Mouse (Mus musculus): ENCODE results near the gene Gstp1.
A peak's percentile ranks its signal among the peaks of the same experiment; 100 is the strongest.

Gstp1 gene

DNA sequence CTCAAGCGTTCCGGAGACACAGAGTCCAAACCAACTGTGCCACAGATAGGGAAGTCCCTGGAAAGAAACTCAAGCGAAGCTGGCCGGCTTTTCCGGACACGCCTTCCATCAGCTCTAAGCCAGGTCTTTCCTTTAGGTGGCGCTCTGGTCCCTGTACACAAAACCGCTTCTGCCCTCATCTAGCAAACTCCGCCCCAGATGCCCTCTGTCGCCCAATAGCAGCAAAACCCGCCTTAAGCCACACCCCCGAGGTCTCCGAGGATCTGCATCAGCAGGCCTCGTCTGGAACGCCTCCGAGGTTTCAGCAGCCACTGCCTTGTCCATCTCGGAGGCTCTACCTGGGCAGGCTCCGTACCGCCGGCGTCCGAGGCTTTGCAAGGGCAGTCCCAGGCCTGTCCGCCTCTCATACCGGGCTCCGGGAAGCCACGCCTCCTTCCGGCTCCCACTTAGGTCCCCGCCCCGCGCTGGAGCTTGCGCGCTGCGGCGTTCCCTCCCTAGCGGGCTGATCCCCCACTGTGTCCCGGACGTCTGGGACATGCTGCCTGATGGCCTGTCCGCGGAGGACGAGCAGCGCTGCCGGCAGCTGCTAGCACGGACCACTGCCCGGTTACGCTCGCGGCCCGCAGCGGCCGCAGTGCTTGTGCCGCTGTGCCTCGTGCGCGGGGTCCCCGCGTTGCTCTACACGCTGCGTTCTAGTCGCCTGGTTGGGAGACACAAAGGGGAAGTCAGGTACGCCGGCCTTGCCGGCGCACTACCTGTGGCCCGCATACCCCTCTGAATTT lies 37.5 kb downstream of the Gstp1 start, which contains the start of the genes Nudt8 and Gm49405:
Nudt8 (plus strand) TSS at position 462 of the 782 bp plus-strand sequence.
Gm49405 (plus strand) TSS at position 508 of the 782 bp plus-strand sequence.
- peak; percentile 98 for DNase-seq (ENCODE audit: low spot score)

DNA sequence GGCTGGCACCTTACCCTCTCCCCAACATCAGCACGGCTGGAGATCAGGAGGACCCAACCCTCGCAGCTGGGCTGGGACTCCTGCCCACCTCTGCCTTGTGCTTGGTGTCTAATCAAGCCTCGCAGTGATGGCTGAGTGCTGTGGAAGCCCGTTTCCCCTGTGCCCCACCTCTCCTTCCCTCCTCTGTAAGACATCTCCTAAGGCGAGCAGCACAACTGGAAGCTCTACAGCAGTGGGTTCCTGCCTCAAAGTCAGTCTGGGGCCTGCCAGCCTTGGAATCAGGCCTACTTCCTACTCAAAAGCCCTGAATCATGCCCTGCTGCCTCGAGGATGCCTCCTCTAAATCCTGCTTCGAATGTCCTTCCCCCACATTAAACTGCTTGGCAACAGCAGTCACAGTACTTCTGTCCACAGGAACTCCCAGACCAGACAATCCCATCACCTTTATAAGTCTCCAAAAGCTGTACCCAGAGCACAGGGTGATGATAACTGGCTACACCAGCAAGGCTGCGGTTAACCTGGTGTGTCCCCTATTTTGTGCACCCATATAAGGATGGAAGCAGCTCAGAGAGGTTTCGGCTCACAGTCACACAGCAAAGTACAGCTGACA lies 38.6 kb downstream of the Gstp1 start:
- no peak for DNase-seq (ENCODE audit: low spot score)

DNA sequence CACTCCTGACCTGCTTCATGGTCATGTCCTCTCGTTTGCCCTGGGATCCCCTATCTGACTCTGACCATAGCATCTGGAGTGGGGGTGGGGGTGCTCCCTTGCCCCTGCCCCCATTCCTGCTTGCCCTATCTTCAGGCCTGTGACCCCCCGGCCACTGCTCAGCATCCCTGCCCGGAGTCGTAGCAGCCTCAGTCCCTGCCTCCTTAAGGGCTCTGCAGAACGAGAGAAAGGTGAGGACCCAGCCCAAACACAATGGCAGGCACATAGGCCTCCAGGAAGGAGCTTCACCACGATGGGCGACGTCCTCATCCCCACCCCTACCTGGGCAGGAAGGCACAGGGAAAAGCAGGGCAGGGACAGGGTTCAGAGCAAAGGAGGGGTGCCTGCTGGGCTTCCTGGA lies 39.5 kb downstream of the Gstp1 start:
- DNase-seq (ENCODE audit: low spot score) = no peak

DNA sequence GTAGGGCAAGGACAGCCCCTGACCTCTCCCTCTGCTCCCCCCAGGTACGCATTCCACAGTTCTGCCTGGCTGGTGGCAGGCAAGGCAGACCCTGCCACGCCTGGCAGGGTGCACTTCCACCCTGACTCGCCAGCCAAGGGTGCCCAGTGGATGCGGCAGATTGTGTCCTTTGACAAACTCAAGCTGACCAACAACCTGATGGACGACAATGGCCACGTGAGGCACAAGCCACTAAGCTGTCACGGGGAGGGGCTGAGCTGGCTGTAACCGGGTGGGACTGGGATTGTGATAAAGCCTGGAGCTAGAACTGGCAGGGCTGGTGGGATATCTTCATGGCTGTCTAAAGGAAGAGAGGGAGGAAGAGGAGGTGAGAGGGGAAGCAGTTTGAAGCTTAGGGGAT lies 40.6 kb downstream of the Gstp1 start:
- DNase-seq (ENCODE audit: low spot score) = no peak

DNA sequence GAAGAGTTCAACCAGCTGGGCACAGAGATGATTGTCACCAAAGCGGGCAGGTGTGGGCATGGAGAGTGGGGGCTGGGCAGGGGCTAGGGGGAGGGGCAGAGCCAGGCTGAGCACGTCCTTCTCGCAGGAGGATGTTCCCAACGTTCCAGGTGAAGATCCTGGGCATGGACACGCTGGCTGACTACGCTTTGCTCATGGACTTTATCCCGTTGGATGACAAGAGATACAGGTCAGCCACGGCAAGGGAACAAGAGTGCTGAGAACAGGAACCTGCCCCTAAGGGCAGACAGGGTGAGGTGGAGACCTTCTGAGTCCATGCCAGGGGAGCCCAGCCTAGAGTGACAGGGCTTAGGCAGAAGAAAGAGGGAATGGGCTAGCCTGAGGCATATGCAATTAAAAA lies 41.0 kb downstream of the Gstp1 start:
- DNase-seq (ENCODE audit: low spot score) = no peak

DNA sequence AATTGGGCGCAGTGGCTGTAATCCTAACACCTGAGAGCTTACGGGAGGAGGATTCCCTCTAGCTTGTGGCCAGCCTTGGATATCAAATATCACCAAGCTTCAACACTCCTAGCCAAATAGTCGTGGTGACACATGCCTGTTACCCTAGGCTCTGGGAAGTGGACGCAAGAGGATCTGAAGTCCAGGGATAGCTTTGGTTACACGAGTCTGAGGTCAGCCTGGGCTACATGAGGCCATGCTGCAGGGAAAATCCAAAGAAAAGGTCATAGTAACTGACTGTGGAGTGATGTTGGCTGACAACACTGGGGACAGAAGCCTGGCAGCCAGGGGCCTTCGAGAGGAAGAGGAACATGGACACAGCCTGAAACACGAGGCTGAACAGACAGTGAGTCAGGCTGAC lies 41.7 kb downstream of the Gstp1 start:
- no peak for DNase-seq (ENCODE audit: low spot score)

DNA sequence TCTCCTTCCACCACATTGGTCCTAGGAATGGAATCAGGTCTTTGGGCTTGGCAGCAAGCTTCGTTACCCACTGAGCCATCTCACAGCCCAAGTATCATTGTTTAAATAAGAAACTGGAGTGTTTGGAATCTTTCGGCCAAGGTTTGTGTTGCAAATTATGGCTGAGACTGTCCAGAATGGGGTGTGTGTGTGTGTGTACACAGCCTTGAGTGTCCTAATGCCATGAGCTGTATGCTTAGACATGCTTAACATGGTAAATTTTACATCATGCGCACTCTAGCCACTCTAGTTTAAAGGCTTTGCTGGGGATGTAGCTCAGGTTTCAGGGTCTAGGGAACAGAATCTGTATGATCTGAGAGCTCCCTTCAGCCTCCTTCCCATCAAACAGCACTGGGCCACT lies 42.3 kb downstream of the Gstp1 start:
- no peak for DNase-seq (ENCODE audit: low spot score)

DNA sequence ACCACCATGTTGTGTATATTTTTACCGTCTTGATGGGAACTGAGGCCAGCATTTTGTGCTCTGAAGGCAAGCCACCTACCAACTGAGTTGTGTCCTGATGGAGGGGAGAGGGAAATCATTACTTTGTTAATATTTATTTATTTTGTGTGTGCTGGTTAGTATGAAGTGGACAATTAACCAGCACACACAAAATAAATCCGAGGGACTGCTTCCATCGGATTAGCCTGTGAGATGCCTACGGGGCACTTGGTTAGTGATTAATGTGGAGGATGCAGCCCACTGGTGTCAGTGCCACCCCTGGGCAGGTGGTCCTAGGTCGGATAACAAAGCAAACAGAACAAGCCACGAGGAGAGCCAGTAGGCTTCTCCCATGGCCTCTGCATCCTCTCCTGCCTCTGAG lies 42.9 kb downstream of the Gstp1 start:
- DNase-seq (ENCODE audit: low spot score) = no peak

DNA sequence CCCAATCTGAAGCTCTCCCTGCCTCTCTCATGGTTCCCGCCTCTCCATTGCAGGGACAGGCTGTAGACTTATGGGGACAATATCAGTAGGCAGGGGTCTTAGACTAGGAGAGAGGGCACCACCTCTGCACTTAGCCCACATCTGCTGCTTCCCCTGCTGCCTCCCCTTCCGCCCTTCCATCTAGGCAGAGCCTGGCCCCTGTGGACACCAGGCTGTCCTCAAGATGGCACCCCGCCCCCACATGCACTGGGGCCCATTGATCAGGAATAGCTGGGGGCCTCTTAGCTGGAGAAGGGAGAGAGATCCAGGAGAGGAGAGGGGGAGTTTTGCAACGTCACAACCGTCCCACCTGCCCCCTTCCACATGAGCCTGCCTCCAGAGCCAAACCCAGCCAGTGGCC lies 45.4 kb downstream of the Gstp1 start, which contains the start of gene Tbx10:
Tbx10 (plus strand) TSS at position 337 of the 400 bp plus-strand sequence.
- DNase-seq (ENCODE audit: low spot score) = no peak

DNA sequence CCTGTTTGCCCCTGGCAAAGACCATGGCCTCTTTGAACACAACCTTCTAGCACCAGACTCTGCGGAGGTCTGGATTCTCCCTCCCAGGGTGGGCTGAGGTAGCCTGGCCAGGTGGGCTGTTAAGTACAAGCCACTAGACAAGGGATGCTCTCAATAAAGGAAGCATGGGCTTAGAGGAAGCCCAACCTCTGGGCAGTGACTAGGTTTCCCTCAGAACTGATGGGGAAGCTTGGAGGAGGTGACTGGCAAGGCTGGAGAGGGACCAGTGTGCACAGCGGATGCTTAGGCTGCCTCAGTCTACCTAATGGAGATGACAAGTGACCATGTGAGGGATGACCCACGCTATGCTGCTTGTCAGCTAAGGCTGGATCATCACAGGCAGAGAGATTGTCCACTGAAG lies 45.8 kb downstream of the Gstp1 start:
- no peak for DNase-seq (ENCODE audit: low spot score)

DNA sequence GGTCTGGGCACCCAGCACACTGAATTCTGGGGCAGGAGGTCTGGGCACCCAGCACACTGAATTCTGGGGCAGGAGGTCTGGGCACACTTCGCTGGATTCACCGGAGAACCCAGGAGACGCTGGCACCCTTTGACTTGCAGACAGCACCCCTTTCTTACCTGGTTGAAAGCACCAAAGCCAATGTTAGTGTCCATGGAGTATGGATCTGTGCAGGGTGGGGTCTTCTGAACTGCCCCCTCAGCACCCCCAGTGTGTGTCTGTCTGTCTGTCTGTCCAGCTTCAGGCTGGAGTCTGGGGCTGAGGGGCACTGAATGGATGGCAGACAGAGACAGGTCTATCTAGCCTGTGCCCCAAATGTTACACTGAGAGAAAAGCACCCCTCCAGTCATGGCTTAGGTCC lies 46.2 kb downstream of the Gstp1 start:
- no peak for DNase-seq (ENCODE audit: low spot score)

DNA sequence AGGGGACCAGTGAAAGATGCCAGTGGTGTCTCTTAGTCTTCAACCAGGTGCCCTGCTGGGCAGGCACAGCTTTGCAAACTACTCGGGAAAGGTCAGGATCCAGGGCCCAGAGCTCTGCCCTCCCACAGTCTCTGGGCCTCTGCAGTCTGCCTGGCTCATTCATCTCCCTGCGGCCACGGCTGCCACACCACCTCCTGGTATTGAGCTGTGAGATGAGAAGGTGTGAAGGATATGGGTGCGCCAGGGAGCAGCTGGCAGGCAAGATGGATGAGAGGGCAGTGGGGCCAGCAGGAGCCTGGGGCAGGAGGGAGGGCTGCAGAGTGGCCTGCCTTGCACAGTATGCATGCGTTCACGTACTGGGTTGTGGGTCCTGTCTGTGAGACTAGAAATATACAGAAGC lies 47.0 kb downstream of the Gstp1 start:
- DNase-seq (ENCODE audit: low spot score) = peak; percentile 35

DNA sequence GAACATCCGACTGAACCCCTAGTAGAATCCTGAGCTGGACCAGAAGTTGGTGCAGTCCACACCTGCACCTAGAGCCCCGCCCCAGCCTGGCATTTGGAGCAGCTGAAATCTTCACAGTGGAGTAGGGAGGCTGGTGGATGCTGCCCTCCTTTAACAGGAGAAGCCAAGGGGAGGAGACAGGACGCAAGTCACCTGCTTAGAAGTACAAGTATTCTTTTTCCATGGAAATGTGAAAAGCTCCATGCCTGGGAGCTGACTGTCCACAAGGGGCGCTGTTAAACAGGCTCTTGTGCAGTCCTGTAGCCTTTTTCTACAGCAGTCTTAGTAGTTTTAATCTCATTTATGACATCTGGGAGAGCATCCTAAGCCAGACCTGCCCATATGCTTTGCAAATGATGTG lies 49.0 kb downstream of the Gstp1 start:
- no peak for DNase-seq (ENCODE audit: low spot score)

DNA sequence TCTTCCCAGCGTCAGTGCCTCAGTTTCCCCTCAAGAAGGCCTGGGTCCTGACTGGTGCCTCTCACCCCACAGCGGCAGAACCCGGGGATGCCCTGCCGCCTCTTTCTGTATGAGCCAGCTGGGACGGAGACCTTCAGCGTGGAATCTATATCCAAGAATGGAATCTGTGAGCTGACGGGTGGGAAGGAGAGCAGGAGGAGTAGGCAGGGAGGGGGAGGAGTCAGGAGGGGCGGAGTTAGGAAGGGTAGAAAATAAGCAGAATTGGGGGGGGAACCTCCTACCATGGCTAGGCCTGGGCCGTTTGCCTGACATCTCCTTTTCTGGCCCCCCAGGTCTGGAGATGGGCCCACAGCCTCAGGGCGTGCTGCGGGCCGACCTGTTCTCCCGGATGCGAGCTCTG lies 49.7 kb downstream of the Gstp1 start:
- DNase-seq (ENCODE audit: low spot score) = no peak

DNA sequence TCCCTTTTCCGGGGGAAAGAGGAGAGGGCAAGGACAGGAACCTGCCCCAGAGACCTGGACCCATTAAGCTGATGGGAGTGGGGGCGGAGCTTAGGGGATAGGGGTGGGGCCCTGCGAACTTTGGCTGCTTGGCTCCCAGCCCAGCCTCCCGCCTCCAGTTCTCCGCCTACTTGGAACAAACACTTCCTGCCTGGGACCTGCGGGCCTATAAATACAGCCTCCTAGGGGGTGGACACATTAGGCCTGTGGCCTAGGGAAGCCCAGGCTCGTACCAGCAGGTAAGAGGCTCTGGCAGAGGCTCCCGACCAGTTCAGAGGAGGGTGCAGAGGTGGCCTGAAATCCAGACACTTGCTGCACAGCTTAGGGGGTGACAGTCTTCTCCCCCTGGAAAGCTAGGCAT lies 51.5 kb downstream of the Gstp1 start, which contains the start of gene Acy3:
Acy3 (plus strand) TSS at position 237 of the 400 bp plus-strand sequence.
- peak; percentile 55 for DNase-seq (ENCODE audit: low spot score)
